Mouse (Mus musculus): ENCODE measurements around the gene Egln3. TPM values are rescaled to one million over a fixed set of nuclear protein-coding genes. Genes with fewer than 3 reads are reported as not detected.

The Egln3 gene
- polyA plus RNA-seq, 1 experiment from 2014 or later: 17.7 TPM

DNA sequence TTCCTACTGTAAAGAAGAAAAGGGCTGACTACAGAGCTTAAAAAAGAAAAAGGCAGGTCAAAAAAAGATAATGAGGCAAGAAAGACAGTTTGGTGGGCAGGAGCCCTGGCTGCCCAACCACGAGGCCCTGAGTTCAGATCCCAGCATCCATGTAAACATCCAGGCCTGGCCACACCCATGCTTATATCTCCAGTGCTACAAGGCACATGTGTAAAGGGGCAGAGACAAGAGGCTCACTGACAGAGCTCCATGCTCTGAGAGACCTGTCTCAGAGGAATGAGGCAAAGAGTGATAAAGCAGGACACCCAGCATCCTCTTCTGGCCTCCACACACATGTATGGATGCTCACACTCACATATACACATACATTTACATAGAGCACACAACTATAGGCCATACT lies 48.9 kb downstream of the Egln3 start:
- H3K27me3 ChIP-seq: no peaks in the 10 kb centered on the region
- H3K9ac ChIP-seq: no peak overlapping the region
- H3K36me3 ChIP-seq: no peaks in the 10 kb centered on the region
- no peak for ATAC-seq (ENCODE audit: insufficient number of reproducible peaks, low FRiP score, low TSS enrichment, low read depth)
- 90% methylated on average over 1 of the region's 1 CpGs for WGBS
- no peaks in the 10 kb centered on the region for H3K4me1 ChIP-seq
- H3K27ac ChIP-seq: no peak overlapping the region
- H3K4me2 ChIP-seq: no peak overlapping the region
- peaks cover 9% of the 10 kb centered on the region; the same call in 1 of the 2 replicates for H3K9me3 ChIP-seq
- H3K4me3 ChIP-seq: no peak overlapping the region

DNA sequence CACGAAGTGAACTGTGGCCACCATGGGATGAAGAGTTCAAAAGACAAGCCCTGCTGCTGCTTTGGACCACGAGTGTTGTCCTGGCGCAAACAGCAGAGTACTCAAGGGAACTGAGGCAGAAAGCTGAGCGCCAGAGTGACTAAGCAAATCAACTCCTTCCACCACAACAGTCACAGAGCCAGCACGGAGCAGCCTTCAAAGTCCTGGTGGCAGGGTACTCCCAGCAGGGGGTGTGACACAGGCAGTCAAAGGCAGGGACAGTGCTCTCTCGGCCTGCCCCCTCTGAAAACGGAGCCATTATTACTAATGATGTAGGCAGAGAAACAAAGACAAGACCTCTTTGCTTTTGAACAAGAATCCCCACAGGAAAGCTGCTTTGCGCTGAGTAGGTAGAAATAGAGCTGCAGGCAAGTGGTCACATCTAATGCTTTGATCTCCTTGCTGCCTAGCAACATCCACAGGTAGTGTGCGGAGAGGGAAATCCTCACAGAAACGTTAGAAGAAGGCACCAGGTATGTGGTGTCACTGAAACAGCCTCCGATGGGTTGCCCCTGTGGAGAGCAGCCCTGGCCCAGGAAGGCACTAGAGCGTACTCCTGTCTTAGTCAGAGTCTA lies 56.6 kb downstream of the Egln3 start:
- H3K9me3 ChIP-seq: no peaks in the 10 kb centered on the region
- no peaks in the 10 kb centered on the region for H3K27me3 ChIP-seq
- H3K4me1 ChIP-seq: no peaks in the 10 kb centered on the region
- no peaks in the 10 kb centered on the region for H3K36me3 ChIP-seq
- 26% methylated on average over 12 of the region's 12 CpGs for WGBS
- no peak overlapping the region for H3K9ac ChIP-seq
- H3K4me3 ChIP-seq: no peak overlapping the region
- ATAC-seq (ENCODE audit: insufficient number of reproducible peaks, low FRiP score, low TSS enrichment, low read depth): no peak
- H3K27ac ChIP-seq: no peak overlapping the region
- no peak overlapping the region for H3K4me2 ChIP-seq
